Mouse (Mus musculus): Measurements from ENCODE around the gene Fez2.

Gene Fez2

GRCm38 (mm10) chr17:78322369-78323335, 95.3 kb downstream of the Fez2 start:
- no peak for DNase-seq (ENCODE audit: low read depth, low spot score)

GRCm38 (mm10) chr17:78321216-78321835, 96.6 kb downstream of the Fez2 start:
- no peak for DNase-seq (ENCODE audit: low read depth, low spot score)

All from ZHBTc4 (cell line).